Mouse (Mus musculus) liver, postnatal 0 days (tissue): ENCODE results near the gene Fgl2.

ENCODE experiments used
- CTCF ChIP-seq: sonication (generic); IDR thresholded peaks from 2 replicates; pipeline ENCODE4 v1.5.1; 2016; ENCODE audit warnings: antibody characterized with exemption, low read depth
- EP300 ChIP-seq: IDR thresholded peaks from 2 replicates; pipeline ENCODE4 v1.6.1; 2016; ENCODE audit warnings: antibody characterized with exemption, low read depth, mild to moderate bottlenecking

- TF ChIP-seq CTCF (no peak), EP300 (no peak)
Measured at GRCm38 (mm10) chr5:21394562-21394961, 22.1 kb downstream of the Fgl2 start.
